Mouse (Mus musculus): ENCODE results near the gene Olfr307. TPM values are rescaled to one million over a fixed set of nuclear protein-coding genes. Genes with fewer than 3 reads are reported as not detected.
"Not testable (repeated sequence)": the region's sequence is repeated elsewhere in the genome, so short reads cannot be mapped to it uniquely, and the experiment has no call there.

The Olfr307 gene
- total RNA-seq (2021): not detected
- long read RNA-seq, experiment 1: 0 reads
- long read RNA-seq, experiment 2: 0 reads

DNA sequence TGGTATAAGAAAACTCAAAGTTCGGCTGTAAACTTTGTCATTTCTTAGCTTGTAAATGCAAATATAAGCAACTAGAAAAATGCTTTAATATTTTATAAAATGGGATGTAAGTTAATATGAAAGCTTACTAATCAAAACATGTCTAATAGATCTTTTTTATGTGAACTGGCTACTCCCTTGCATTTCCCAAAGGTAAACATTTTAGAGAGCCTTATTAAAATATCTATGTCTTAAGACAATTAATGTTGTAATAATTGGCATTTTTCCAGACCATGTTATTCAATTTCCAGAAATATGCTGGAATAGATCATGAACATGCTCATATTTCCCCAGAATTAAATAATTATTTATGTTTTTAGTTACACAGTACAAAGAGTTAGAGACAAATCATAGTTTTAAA, at the start of gene Olfr307:
Gene Olfr307, minus strand, starts transcription at position 101 of the 400 bp plus-strand sequence.
- no peak for DNase-seq

DNA sequence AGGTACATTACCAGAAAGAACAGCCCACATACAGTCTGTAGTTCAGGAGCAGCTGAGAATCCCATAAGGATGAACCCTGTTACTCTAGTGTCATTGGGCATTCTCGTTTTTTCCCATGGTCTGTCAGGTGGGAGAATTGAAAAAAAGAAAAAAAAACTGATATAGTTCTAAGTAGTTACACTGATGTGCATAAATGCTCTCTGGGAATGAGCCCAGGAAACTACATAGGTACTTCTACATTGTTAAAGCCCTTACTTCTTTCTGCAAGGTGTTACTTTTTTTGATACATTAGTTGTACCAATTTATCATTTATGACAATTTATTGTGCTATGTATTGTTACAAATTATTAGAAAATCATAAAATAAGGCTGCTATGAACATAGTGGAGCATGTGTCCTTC, 49.2 kb upstream of the Olfr307 start, which contains the start of gene Olfr304:
Gene Olfr304, minus strand, starts transcription at position 101 of the 400 bp plus-strand sequence.
- DNase-seq: no peak

DNA sequence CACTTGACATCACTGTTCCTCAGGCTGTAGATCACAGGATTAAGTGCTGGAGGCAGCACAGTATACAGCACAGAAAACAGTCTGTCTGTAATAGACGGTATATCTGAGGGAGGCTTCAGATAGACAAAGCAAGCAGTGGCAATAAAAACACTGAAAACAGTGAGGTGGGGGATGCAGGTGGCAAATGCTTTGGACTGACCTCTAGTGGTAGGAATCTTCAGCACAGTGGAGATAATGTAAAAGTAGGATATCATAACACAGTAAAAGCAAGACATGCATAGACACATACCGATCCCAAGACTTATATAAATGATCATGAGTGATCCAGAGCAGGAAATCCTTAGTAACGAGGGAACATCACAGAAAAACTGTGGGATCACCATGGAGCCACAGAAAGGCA, 48.4 kb upstream of the Olfr307 start:
- DNase-seq: no peak

DNA sequence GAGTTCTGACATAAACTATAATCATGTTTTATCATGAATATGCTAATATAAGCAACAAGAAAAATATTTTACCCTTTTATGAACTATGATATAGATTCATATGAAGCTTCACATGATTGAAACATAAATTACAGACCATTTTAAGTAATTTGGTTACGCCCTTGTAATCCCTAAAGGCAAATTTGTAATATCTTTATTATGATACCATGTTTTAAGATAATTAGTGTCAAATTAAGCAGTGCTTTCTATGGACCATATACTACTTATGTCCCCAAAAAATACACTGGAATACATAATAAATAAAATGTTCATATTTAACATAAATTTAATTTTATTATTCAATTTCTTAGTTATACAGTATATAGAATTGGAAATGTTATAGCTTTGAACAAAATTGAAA, 29.4 kb upstream of the Olfr307 start, which contains the start of gene Olfr305:
Gene Olfr305, minus strand, starts transcription at position 101 of the 400 bp plus-strand sequence.
- DNase-seq: no peak

DNA sequence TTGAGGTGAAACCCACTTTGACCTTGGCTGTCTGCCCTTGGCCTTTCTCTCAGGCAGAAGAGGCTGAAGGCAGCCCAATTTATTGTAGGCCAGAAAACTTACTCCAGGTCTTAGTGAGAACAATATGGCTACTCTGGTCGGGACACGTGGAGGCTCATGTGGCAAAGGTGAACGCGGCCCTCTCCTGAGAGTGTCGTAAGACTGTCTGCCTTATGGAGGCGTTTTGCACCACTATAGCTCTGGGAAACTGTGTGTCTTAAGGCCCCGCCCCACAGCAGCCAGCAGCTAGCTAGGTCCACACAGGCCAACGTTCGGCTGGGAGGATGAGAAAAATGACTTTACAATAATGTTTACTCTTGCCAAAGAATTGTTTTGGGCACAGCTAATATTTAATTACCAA, 8.9 kb upstream of the Olfr307 start:
- not testable (repeated sequence) for DNase-seq

DNA sequence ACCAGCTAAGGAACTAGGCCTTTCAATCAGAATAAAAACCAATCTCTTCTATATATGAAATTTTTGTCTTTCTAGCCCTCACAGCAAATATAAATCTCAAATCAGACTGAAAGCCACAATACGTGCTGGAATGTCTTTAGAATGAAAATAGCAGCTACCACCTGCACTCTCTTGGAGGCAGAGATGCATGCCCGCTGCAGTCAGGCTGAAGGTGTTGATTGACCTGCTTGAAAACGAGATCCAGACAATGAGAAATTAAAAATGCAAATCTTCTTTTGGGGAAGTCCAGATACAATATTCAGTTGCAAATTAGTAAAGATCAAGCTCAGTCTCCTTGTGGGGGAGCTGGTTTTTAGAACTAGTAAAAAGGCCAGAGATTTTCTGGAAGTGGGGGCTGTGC, 6.9 kb upstream of the Olfr307 start:
- no peak for DNase-seq

DNA sequence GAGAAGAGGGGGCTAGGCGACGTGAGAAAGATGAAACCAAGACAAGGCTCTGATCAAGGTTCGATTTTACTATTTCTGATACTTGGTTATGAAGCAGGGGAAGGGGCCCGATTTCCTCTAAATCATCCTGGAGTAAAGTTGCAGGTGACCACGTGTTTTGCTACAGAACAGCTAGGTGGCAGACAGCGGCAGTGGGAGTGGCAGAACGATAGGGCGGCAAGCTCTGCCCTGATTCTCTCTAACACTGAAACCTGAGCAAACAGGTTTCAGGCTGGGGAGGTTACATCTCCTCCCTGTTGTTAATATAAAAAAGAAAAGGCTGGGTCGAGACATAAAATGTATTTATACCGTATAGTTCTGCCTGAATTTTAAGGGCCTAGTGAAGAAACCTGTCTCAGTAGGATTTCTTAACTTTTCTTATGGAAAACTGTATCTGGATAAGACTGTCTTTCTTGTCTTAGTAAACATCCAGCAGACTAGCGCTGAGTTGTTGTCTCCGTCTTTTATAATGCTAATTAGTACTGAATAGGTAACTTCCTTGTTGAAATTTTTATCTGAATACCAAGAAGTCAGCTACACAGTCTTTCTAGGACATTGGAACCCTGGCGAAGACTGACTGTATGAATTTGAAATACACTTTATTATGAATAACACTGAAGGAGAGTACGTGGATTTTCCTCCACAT, 5.6 kb upstream of the Olfr307 start:
- no peak for DNase-seq

DNA sequence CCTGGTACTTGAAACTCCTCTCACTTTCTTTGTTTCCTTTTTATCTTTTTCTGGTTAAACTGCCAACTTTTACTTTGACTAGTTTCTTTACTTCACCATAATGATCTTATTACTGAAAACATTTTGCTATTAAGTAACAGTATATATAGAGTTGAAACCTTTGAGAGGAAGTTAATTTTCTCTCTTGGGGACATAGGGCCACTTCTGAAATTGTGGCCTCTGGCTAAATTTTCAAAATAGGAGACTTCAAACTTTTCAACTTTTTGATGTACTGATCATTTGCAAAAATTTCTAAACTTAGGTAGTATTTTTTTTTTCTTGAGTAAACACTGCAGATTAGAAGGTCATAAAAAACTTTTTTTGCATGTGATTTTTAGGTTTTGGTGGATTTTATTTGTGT, 11.9 kb downstream of the Olfr307 start, which contains the start of gene Olfr308:
Gene Olfr308, minus strand, starts transcription at position 101 of the 400 bp plus-strand sequence.
- DNase-seq: no peak

DNA sequence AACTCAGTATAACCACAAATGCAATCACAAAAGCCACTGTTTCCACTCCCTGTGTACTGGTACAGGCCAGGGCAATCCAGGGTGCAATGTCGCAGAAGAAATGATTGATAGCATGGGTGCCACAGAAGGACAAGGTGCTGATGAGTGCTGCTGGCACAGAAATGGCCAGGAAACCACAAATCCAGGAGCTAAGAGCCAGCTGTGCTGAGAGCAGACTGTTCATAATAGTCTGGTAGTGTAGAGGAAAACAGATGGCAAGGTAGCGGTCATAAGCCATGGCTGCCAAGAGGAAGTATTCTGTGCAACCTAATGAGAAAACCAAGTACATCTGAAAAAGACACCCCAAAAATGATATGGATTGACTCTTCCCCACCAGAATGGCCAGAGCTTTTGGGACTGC, 16.1 kb downstream of the Olfr307 start:
- DNase-seq: no peak

DNA sequence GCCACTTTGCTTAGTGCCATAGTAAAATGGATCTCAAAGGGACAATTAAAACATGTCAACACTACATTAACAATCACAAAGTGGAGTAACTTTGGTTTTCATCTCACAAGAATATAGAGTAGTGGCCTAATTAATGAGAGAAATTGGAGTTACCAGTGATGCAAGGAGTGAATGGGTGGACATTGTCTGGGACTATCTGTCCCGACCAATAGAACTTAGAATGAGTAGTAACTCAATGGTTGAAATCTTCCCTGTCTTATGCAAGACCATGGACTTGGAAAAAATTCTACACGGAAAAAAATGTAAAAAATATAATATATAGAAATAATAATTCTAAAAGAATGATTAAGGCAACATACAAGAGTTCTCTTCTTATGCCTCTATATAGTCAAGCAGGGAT, 23.8 kb downstream of the Olfr307 start, which contains the start of gene Olfr309:
Gene Olfr309, minus strand, starts transcription at position 101 of the 400 bp plus-strand sequence.
- DNase-seq: no peak

Small RNA genes within 50 kb of the gene (microRNA-seq; reads per million reads assigned to microRNA genes)
- 0 reads per million in 2 experiments for gene Gm23192

Other genes with a start within 250 kb of the Olfr307 start
- gene Vmn2r75, start 165.8 kb downstream of the Olfr307 start, total RNA-seq (2021): not detected
- not detected for gene Vmn2r76, start 91.3 kb downstream of the Olfr307 start, total RNA-seq (2021)
- not detected for gene Olfr310, start 60.4 kb downstream of the Olfr307 start, total RNA-seq (2021)
- not detected for gene Olfr309, start 23.9 kb downstream of the Olfr307 start, total RNA-seq (2021)
- not detected for gene Olfr308, start 12.0 kb downstream of the Olfr307 start, total RNA-seq (2021)
- gene Olfr305, start 29.3 kb upstream of the Olfr307 start, total RNA-seq (2021): not detected
- gene Olfr304, start 49.1 kb upstream of the Olfr307 start, total RNA-seq (2021): not detected
- not detected for gene Olfr303, start 60.2 kb upstream of the Olfr307 start, total RNA-seq (2021)
- not detected for gene Olfr301, start 66.3 kb upstream of the Olfr307 start, total RNA-seq (2021)
- gene Olfr299, start 122.3 kb upstream of the Olfr307 start, total RNA-seq (2021): not detected
- gene Olfr298, start 154.9 kb upstream of the Olfr307 start, total RNA-seq (2021): not detected
- gene Olfr297, start 182.4 kb upstream of the Olfr307 start, total RNA-seq (2021): not detected
- not detected for gene Olfr295, start 246.3 kb upstream of the Olfr307 start, total RNA-seq (2021)